Mouse (Mus musculus) ovary, postnatal 36 days (tissue): ENCODE measurements around the gene Churc1.

ENCODE experiments used
- DNase-seq: peaks from one replicate; pipeline ENCODE4 v3.0.0; 2022; ENCODE audit warnings: low spot score, mixed read lengths

The Churc1 gene

DNA sequence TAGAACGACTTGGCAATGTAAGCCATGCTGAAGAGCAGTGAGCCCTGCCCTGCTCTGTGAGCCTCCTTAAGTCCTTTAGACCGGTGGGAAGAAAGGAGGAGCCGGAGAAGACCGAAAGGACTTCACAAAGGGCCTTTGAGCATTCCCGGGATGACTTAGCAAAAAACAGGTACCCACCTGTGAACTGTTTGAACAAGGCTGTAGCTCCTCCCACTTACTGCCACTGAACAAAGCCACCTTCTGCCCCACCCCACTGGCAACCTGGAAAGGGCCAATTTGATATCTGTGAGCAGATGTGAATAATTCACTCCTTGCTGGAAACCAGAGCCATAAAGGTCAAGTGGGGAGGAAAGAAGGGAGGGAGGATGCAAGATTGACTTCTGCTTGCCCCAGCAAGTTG is 30.0 kb downstream of the Churc1 start, which contains the start of gene Gpx2:
TSS of gene Gpx2 (minus strand) at position 205 of the 400 bp plus-strand sequence.
- DNase-seq: no peak

DNA sequence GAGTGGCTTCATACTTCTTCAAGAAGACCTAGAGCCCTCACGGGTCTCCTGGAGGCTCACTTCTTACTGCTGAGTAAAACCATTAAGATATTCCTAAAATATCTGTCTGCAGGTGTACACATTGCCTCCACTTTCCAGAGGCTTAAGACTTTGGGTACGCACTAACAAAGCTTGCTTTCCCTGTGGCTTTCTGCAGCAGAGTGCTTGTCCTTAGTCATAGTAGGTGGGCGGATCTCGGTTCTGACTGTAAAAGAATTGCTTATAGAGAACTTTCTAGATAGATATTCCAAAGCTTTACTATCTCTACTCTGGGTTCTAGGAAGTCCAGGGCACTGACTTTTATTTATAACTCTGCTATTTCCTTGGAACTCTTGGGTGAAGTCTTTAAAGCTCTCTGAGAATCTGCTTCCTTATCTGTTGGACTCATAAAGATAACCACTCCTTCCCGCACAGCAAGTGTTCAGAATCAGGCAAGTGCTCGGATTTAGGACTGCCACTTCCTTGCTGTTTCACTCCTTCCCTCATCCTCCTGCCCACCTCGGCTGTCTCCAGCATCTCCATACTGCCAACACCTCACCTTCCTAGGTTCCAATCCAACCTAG is 31.7 kb downstream of the Churc1 start:
- DNase-seq: no peak

DNA sequence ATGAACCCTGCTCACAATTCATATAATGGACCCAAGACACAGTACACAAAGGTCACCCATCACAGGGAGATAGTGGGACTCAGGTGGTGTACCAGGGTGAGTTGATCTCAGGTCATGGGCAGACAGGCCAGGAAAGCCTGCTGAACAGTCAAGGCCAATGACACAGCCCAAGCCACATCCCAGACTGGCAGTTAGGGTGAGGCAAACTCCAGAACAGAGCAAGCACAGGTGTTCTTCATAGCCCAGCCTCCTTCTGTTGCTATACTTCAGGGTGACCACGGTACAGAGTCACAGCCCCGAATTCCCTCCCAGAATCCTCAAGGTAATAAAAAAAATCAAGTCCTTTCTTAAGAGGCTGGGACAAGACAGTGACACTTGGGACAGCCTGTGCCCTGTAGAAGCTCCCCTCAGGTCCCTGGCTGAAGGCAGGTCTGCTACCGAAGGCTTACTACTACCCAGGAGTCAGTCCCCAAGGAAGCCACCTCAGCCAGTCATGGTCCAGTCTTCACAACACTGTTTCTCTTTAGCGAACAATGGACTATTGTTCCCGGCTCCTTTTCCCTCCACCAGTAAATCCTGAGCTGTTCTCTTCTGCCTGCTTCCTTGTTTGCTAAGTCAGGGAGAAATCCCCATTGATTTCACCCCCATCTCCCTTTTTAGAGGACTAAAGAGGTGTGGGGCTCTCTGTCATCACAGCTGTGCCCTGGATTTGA is 32.8 kb downstream of the Churc1 start:
- DNase-seq: no peak

DNA sequence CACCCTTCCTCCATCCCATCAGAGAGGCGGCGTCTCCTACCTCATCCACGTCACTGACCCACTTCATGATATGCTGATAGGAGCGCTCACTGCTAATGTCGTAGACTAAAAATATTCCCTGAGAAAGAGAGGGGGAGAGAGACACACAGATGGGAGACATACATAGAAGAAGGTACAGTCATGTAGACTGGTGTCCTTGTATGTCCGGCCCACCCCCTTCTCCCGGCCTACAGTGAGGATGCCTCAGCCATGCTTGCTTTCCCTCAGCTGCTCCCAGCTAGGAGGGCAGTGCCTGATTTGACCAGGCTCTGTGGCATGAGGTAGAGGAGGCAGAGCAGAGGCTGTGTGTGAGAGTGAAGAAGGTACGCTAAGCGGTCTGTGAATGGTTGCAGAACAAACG is 37.7 kb downstream of the Churc1 start:
- no peak for DNase-seq

DNA sequence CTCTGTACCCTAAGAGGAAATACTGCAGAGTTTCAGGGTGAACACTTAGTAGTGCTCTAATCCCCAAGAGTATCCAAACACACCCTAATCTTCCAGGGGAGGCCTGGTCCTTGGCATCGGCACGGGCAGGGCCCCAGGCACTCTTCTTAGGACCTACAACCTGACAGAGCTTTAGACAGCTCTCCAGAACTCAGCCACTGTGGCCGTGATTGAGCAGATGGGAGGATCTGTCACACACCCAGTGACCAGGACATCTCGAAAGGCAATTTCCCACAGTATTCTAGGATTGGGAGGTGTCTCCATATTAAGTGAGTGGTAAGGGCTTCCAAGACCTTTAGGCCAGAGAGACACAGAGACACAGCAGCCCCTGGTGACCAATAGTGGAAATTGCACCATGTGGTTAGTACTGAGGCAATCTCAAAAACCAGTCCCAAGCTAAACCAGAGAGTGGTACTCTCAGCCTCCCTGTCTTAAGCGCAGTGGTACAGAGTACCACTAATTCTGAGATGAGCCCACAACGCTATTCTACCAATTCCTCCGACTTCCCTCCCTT is 38.4 kb downstream of the Churc1 start:
- peak; percentile 35 for DNase-seq

DNA sequence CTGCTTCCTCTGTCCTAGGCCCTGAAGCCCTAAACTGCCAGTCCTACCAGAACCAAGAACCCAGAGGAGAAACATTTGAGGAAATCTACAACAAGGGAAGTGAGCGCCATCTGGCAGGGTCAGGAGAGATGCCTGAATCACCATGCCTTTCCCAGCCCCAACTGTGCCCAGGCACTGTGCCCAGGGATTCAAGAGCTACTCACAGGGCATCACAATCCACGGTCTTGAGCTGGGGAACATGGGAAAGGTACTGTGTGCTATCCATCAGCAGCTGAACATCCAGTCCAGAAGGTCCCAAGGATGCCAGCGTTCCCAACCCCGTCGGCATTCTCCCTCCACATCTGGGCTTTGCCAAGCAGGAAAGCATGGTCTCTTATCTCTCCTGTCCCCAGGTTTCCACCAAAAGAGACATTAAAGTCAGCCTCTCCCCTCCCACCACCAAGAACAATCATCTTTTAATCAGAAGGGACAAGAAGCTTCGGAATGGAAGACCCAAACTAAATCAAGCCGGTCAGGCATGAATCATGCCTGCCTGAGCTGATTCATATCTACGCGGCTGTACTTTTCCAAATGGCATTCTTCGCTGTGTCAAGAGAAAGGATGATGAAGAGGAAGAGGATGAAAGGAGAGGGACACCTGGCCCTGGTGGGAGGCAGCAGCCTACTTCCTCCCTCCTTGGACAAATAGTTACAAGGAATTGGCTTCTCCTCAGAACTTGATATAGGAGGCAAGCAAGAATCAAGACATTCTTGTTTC is 39.9 kb downstream of the Churc1 start:
- no peak for DNase-seq

DNA sequence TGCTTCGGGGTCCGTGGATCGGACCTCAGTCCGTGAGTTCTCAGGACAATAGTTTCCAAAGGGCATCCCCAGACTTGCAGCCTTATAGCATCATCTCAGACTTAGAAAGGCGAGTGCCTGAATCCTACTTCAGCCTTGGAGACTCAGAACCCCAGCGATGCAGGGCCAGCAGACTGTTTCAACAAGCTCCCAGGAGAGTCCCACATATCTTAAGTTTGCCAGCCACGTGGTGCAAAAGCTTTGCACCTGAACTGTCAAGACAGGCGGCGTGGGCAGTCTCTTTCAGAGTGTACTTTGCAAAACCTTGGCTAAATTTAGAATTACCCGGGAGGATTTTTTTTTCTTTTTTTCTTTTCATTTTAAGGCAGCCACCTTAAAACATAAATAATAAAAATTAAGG is 42.5 kb downstream of the Churc1 start:
- DNase-seq: no peak

DNA sequence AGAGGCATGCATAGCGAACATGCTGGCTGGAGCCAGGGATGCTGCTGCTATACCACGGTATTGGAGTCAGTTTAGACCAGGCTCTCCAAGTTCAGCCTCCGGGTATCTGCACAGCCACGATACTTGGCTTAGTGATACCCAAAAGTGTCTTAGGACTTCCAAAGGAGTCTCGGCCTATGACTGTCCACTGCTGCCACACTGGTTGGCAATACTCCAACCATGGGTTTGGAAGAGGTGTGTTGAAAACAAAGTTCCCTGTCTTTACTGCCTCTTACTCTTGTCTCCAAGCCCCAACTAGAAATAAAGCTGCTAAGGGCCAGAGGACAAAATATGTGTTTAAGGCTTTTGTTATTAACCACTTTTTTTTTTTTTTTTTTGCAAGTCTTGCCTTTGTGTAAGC is 45.2 kb downstream of the Churc1 start:
- no peak for DNase-seq

DNA sequence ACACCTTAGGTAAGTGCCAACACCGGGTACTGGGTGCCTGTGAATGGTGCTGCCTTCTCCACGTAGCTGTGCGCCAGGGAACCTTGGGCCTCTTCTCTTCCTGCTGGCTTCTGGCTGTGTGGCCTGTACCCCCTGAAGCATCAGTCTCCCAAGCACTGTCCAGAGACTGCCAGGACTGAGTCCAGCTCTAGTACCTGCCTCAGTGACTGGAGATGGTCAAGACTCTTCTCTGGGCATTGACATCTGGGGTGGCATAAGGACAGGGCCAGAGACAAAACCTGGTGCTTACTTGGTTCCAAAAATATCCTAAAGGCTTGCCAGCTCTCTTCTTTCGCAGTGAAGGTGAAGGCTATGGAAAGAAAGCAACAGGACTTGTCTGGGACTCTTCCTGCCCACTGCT is 45.7 kb downstream of the Churc1 start:
- DNase-seq: no peak

DNA sequence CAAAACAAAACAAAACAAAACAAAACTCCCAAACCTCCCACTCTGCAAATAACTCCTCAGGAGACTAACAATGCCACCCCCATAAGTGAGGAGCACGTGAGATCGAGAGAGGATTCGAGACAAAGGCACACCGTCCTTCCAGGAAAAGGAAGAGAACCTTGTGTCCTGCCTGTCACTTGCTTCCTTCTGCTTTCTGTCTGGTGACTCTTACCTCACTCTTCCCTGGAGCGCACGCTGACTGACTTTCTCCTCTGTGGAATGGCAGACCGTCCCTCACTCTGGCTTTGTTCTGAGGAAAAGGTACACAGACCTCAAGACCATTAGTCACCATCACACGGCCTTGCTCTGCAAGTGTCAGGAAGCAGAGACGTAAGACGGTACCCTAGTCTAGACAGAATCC is 48.2 kb downstream of the Churc1 start:
- no peak for DNase-seq

DNA sequence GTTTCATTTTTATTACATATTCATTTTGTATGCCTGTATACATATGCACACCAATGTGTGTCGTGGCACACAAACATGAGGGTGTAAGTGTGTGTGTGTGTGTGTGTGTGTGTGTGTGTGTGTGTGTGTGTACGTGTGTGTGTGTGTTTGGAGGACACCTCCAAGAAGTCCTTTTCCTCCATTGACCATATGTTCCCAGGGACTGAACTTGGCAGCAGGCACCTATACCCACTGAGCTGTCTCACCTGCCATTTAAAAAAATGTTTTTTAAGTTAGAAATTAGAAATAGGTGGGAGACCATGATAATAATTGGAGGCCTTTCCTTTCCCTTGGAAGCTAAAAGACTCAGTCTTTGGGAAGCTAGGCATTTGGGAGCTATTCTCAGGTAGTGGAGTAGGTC is 48.8 kb downstream of the Churc1 start:
- no peak for DNase-seq

DNA sequence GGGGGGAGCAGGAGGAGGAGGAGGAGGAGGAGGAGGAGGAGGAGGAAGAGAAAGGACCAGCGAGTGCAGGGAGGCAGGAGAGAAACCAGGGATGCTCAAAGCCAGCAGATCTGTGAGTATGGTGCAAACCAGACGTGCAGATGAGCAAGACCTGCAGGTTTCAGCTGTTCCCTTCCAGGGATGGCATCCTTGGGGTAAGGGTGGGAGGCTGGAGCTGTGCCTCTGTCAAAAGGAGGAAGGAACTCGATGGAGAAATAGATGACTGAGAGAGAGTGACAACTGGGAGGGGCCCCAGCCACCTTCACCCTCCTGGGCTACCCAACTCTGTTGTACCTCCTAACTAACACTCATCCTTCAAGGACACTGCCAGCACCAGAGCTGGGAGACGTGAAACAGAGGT is 51.4 kb downstream of the Churc1 start:
- DNase-seq: no peak

DNA sequence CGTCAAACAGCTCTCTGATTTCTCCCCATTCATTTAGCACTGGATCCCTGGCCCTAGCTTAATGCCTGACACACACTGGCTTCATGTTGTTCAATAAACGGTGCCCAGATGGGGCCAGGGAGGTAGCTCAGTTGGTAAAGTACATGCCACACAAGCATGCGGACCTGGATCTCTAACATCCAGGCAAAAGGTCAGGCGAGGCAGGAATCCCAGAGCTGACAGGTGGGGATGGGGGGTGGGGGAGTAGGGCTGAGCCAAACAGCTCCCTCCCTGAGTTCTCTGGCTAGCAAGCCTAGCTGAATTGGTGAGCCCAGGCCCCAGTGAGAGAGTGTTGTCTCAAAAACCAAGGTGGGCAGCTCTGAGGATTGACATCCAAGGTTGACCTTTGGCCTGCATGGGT is 51.8 kb downstream of the Churc1 start:
- no peak for DNase-seq

DNA sequence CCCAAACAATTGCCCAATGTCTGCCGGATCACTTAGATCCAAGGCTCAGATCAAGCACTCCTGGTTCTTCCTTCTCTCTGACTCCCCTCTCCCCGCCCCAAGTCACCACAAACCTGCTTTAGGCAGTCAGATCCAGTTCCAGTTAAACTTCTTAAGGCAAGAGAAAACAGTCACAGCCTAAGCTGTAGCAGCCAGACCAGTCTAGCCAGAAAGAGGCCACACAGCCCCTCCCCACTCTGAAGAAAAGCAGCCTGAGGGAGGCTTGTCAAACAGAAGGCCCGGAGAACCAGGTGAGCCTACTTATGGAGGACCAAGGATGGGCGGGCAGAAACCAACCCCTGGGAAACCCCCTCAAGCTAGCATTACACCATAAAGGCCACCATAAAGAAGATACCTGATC is 52.8 kb downstream of the Churc1 start:
- no peak for DNase-seq

DNA sequence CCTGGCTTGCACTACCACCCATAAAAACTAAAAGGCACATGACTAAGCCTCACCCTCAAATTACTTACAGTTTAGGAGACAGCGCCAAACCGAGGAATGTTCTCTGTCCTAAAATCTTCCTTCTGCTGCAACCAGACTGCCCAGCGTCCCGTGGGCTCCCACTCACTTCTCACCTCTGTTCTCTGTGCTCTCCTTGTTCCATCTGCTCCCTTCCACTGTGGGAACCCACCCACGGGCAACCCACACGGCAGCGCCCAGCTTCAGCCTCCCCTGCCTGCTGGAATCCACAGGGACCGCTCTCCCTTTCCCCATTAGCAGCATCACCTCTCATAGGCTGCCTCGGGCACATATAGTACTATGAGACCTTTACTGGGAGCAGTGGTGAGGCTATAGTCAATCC is 53.6 kb downstream of the Churc1 start:
- DNase-seq: no peak

DNA sequence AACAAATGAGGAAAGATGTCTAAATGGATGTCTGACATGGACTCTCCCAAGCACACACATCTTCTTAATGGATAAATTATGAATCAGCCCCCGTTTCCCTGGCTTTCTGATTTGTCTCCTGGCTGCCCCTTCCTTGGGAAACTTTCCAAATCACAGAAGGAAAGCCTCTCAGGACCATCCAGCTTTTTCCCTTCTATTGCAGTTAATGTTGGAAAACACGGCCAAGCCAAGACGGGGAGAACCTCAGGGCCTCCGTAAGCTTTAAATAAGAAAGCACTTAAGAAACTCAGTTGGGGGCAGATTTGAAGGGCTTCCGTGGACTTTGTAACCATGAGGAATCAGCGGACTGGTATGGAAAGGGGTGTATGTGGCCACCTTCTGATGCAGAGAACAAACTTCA is 54.5 kb downstream of the Churc1 start:
- no peak for DNase-seq

DNA sequence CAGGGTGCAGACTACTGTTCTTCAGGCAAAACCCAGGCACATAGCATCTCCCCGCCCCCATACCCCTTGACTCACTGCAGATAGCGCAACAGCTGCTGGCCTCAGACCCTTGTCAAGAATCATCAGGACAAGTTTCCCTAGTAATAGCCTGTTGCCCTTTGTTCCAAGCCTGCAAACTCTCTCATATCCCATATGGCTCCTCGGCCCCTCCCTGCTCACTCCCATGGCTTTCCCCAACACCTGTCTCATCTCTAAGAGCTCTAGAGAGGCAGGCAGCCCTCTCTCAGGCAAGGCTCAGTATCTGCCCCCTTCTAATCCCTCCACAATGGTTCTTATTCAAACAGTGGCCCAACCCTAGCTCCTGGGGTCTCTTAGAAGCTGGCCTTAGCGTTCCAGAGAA is 55.3 kb downstream of the Churc1 start:
- DNase-seq: no peak

DNA sequence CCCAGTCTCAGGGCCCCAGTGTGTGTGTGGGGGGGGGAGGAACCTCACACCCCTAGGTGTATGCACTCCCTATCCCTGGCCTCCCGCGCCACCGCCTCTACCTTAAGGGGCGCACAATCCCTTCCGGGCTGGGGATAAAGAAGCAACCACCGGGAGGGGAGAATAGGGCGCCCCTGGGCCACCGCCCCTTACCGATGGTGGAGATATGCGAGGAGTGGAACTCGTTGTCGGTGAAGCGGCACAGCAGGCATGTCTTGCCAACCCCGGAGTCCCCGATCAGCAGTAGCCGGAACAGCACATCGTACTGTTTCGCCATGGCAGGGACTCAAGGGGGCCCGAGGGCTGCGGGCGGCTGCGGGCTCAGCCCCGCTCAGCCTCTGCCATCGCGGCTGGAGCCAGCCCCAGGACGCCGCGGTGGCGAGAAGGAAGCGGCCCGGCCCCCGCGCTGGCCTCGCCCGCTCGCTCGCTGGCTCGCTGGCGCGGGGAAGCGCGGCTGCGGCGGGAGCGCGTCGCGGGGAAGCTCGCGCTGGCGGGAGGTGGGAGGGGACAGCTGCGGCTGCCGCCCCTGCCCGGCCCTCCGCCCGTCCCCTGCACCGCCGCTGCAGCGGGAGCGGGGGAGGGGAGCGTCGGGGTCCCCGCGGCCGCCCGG is 56.8 kb downstream of the Churc1 start:
- peak; percentile 49 for DNase-seq

DNA sequence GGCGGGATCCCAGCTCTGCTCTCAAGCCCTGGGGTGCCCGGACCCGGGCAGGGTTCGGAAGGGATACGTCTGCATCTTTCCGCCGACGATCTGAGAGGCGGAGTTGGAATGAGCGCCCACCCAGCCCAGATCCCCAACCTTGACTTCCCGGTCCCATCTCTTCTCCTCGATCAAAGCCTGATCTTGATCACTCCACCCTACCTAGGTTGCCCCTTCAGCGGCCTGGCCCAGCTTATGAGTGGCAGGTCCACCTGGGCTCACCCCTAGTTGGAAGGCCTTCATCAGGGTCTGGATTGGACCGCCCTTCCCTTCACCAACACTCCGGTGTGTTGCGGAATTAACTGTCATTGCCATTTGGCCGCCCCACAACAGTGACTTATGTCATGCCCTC is 57.3 kb downstream of the Churc1 start, which contains the start of gene Rab15:
TSS of gene Rab15 (minus strand) at position 258 of the 391 bp plus-strand sequence.
- DNase-seq: no peak

DNA sequence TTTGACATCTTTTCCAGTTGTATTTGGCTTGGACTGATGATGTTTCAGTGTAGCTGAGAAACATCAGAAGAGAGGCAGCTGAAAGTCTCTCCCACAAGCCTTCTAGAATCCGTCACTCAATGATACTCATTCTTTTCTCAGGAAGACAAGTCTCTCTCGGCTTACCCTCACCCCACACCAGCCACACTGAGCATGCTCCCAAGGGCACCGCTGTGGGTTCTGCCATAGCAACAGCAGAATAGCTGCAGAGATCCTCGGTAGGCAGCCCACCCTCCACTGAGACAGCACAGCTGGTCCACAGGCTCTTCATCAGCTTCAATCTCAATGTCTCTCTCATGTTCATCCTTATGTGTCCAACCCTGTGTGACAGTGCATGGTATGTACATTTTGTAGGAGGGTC is 59.9 kb downstream of the Churc1 start:
- no peak for DNase-seq

DNA sequence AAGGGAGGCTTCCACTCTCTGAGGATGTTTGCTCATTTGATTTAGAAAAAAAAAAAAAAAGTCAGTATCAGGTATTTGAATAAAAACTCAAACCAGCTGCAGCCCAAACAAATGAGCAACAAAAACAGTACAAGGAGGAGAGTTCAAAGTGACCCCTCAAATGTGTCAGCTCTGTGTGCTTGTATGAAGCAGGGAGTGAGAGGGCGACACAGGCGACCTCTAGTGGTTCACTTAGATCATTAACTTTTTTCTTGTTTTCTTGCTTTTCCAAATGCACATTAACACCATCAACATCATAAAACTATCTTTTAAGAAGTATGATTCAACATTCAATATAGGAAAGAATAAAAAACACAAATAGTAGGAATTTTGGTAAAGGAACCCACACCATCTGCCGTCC is 67.4 kb downstream of the Churc1 start:
- DNase-seq: no peak
